In genomic region chr19:56980803-56981202, GRCm38 (mm10) we compare ENCODE assay signal across 17 mouse cellular contexts. TPM values are rescaled to one million over a fixed set of nuclear protein-coding genes. Genes with fewer than 3 reads are reported as not detected.
DNase-seq lines count a peak whose midpoint lies in the region; ATAC-seq lines count a peak whose summit lies in the region.
"Had no signal": no experiment of that assay in that cellular context is flagged by ENCODE, and none has a peak within 500 bp of the region (broad histone marks: within the 10 kb centered on the region; RNA-seq: fewer than 3 reads in every experiment).

No protein-coding gene starts in this region.

- no peak overlapping the region for H3K4me2 ChIP-seq in heart, embryonic 12.5 days
- H3K4me2 ChIP-seq in heart, embryonic 11.5 days, result no peak overlapping the region
- no peak overlapping the region for H3K4me2 ChIP-seq in hindbrain, embryonic 14.5 days (replicated peaks)
- H3K4me2 ChIP-seq: liver, embryonic 15.5 days; midbrain, embryonic 11.5 days had no signal

- no peak for ATAC-seq in heart, embryonic 12.5 days (ENCODE audit: insufficient number of reproducible peaks, low FRiP score)
- ATAC-seq in heart, embryonic 11.5 days (replicated peaks; ENCODE audit: insufficient number of reproducible peaks, low FRiP score, low TSS enrichment), result no peak
- ATAC-seq in hindbrain, embryonic 14.5 days (ENCODE audit: low FRiP score), result no peak
- ATAC-seq: forebrain, postnatal 0 days; Patski had no signal

- H3K36me3 ChIP-seq in heart, embryonic 12.5 days, result no peaks in the 10 kb centered on the region
- H3K36me3 ChIP-seq in heart, embryonic 11.5 days (ENCODE audit: control insufficient read depth, insufficient read depth, low read length), result no peaks in the 10 kb centered on the region
- no peaks in the 10 kb centered on the region for H3K36me3 ChIP-seq in hindbrain, embryonic 14.5 days (replicated peaks; ENCODE audit: control insufficient read depth, insufficient read depth)
- H3K36me3 ChIP-seq: hindbrain, embryonic 10.5 days; liver, embryonic 15.5 days had no signal

- WGBS in heart, embryonic 12.5 days, result 90% methylated on average over 2 of the region's 2 CpGs
- 86% methylated on average over 2 of the region's 2 CpGs for WGBS in heart, embryonic 11.5 days (ENCODE audit: insufficient replicate concordance)
- WGBS in hindbrain, embryonic 14.5 days, result 88% methylated on average over 2 of the region's 2 CpGs

- H3K4me3 ChIP-seq in heart, embryonic 12.5 days, result no peak overlapping the region
- H3K4me3 ChIP-seq in heart, embryonic 11.5 days (ENCODE audit: low read depth, low read length), result no peak overlapping the region
- no peak overlapping the region for H3K4me3 ChIP-seq in hindbrain, embryonic 14.5 days (replicated peaks; ENCODE audit: low read length)
- H3K4me3 ChIP-seq: hindbrain, embryonic 10.5 days; liver, embryonic 15.5 days; myocyte had no signal

- peaks cover 44% of the 10 kb centered on the region for H3K4me1 ChIP-seq in heart, embryonic 12.5 days (replicated peaks)
- H3K4me1 ChIP-seq in heart, embryonic 11.5 days (ENCODE audit: control insufficient read depth, insufficient read depth, low read length), result peaks cover 10% of the 10 kb centered on the region
- H3K4me1 ChIP-seq in hindbrain, embryonic 14.5 days (replicated peaks; ENCODE audit: control insufficient read depth, insufficient read depth, low read length), result no peaks in the 10 kb centered on the region

- no peaks in the 10 kb centered on the region; the same call in 1 of the 2 replicates for H3K9me3 ChIP-seq in heart, embryonic 12.5 days (replicated peaks)
- no peaks in the 10 kb centered on the region for H3K9me3 ChIP-seq in heart, embryonic 11.5 days (replicated peaks; ENCODE audit: control insufficient read depth, low read length)
- H3K9me3 ChIP-seq in hindbrain, embryonic 14.5 days (ENCODE audit: control insufficient read depth, low read length), result no peaks in the 10 kb centered on the region
- H3K9me3 ChIP-seq: hindbrain, embryonic 10.5 days; liver, embryonic 15.5 days had no signal

- 0 out of 2 replicates have a peak overlapping the region, but pooled peaks have one; percentile 47 for H3K27ac ChIP-seq in heart, embryonic 12.5 days (ENCODE audit: poor library complexity, severe bottlenecking)
- H3K27ac ChIP-seq in heart, embryonic 11.5 days (ENCODE audit: low read depth, low read length), result no peak overlapping the region
- H3K27ac ChIP-seq in hindbrain, embryonic 14.5 days, result no peak overlapping the region
- H3K27ac ChIP-seq: hindbrain, embryonic 10.5 days; liver, embryonic 15.5 days had no signal

- DNase-seq in adrenal gland, adult (ENCODE audit: inconsistent age in 2 of 2, low spot score in 1 of 2), result peak; percentile 46 to 76
- DNase-seq in adrenal gland, adult 18-20 months (ENCODE audit: low spot score in 2 of 2), result no peak
- peak; percentile 37 for DNase-seq in right cerebral cortex, adult 18-20 months
- DNase-seq in right cerebral cortex, postnatal 36 days (ENCODE audit: low spot score in 2 of 2), result no peak
- no peak for DNase-seq in urinary bladder, adult 18-20 months (ENCODE audit: low spot score in 2 of 2)
- no peak for DNase-seq in hindbrain, embryonic 14.5 days (ENCODE audit: low spot score)
- DNase-seq: adrenal gland, adult 2 months; forebrain, postnatal 0 days; right cerebral cortex, postnatal 14 days had no signal

- no peak overlapping the region for H3K9ac ChIP-seq in heart, embryonic 12.5 days
- H3K9ac ChIP-seq in heart, embryonic 11.5 days (ENCODE audit: low read depth, low read length), result no peak overlapping the region
- H3K9ac ChIP-seq in hindbrain, embryonic 14.5 days, result no peak overlapping the region
- H3K9ac ChIP-seq: forebrain, postnatal 0 days; liver, embryonic 15.5 days had no signal

- no peaks in the 10 kb centered on the region for H3K27me3 ChIP-seq in heart, embryonic 12.5 days (replicated peaks)
- H3K27me3 ChIP-seq in heart, embryonic 11.5 days (ENCODE audit: control insufficient read depth, insufficient read depth, low read length), result no peaks in the 10 kb centered on the region
- H3K27me3 ChIP-seq in hindbrain, embryonic 14.5 days (ENCODE audit: control insufficient read depth, insufficient read depth, low read length), result no peaks in the 10 kb centered on the region
- H3K27me3 ChIP-seq: liver, embryonic 15.5 days; Patski had no signal

RNA-seq across cellular contexts. Expression of gene Afap1l2, which starts 27.2 kb away (rescaled TPM):
- total RNA-seq in adrenal gland, adult 18-20 months (2021), result 10 to 100 TPM; 36.0 to 43.6 TPM
- polyA plus RNA-seq in heart, embryonic 12.5 days (2016; fragmentation: Nextera tagmentation; extraction: Ambion mirVana), result 0.92 and 1.1 TPM in 2 replicates
- 1.3 and 1.5 TPM in 2 replicates for polyA plus RNA-seq in heart, embryonic 11.5 days (2014; fragmentation: Nextera tagmentation; extraction: Ambion mirVana)
- 13.7 and 16.2 TPM in 2 replicates for polyA plus RNA-seq in hindbrain, embryonic 14.5 days (2014; fragmentation: Nextera tagmentation; extraction: Ambion mirVana)
- total RNA-seq: granulocyte monocyte progenitor cell, adult 5-6 weeks had no signal

Comparison
In these comparisons a context has a peak if more than half of its experiments do, and no peak if none do; other contexts are left out.
1. DNase-seq: peak in adrenal gland, adult (2 of 2) and right cerebral cortex, adult 18-20 months (single experiment); none in adrenal gland, adult 18-20 months (0 of 2), right cerebral cortex, postnatal 36 days (0 of 2), urinary bladder, adult 18-20 months (0 of 2) and hindbrain, embryonic 14.5 days (single experiment).